Mouse (Mus musculus) kidney, postnatal 0 days (tissue): ENCODE measurements around the gene Pnmal1. TPM values are rescaled to one million over a fixed set of nuclear protein-coding genes. Genes with fewer than 3 reads are reported as not detected.
A peak's percentile ranks its signal among the peaks of the same experiment; 100 is the strongest.

Experiments used
- ATAC-seq: fragments of 200-750 bp; cut with Nextera tagmentation; replicated peaks from 2 replicates; pipeline ENCODE4 v1.8.0; 2017; ENCODE audit warnings: low read depth, moderate number of reproducible peaks, moderate TSS enrichment, moderate library complexity; ENCODE audit not compliant: low FRiP score
- DNase-seq: peaks from one replicate; pipeline ENCODE4 v3.0.0-alpha.2; 2016; ENCODE audit warnings: low spot score
- H3K27ac ChIP-seq: fragments of 300-500 bp; sonication (generic); 2 replicates; pipeline ENCODE4 v1.5.1; 2014; ENCODE audit warnings: mild to moderate bottlenecking
- H3K27me3 ChIP-seq: fragments of 300-500 bp; sonication (generic); 2 replicates; pipeline ENCODE4 v1.6.1; 2014; ENCODE audit warnings: low read length, mixed read lengths; ENCODE audit not compliant: insufficient read depth
- H3K36me3 ChIP-seq: fragments of 300-500 bp; sonication (generic); 2 replicates; pipeline ENCODE4 v1.6.1; 2014; ENCODE audit warnings: low read length, mixed read lengths; ENCODE audit not compliant: insufficient read depth
- H3K4me1 ChIP-seq: fragments of 300-500 bp; sonication (generic); replicated peaks from 2 replicates; pipeline ENCODE4 v1.6.1; 2014; ENCODE audit warnings: antibody characterized with exemption, low read length, mixed read lengths; ENCODE audit not compliant: insufficient read depth
- H3K4me2 ChIP-seq: fragments of 300-500 bp; sonication (generic); 2 replicates; pipeline ENCODE4 v1.6.1; 2014; ENCODE audit warnings: mild to moderate bottlenecking, low read length, moderate library complexity, mixed read lengths
- H3K4me3 ChIP-seq: fragments of 300-500 bp; sonication (generic); replicated peaks from 2 replicates; pipeline ENCODE4 v1.5.1; 2014; ENCODE audit warnings: low read depth, low read length
- H3K9ac ChIP-seq: fragments of 300-500 bp; sonication (generic); 2 replicates; pipeline ENCODE4 v1.6.1; 2014; ENCODE audit warnings: low read depth, low read length
- H3K9me3 ChIP-seq: fragments of 300-500 bp; sonication (generic); replicated peaks from 2 replicates; pipeline ENCODE4 v1.6.1; 2016; ENCODE audit warnings: low read length, inconsistent platforms, mixed read lengths
- CTCF ChIP-seq: IDR thresholded peaks from 2 replicates; pipeline ENCODE4 v1.5.1; 2016; ENCODE audit warnings: antibody characterized with exemption, low read depth, mild to moderate bottlenecking, moderate library complexity
- WGBS: fragments of 180-500 bp; shearing (Covaris S2); extraction: QIAGEN DNeasy Blood & Tissue Kit; methylation state at CpG from one replicate; pipeline ENCODE4 v1.1.7; 2014; 5-methylcytosine and 5-hydroxymethylcytosine counted together
- polyA plus RNA-seq: library from polyadenylated mRNA; unstranded; fragments of >200 nt; fragmentation: Nextera tagmentation; extraction: Ambion mirVana; gene quantifications from 2 replicates; pipeline ENCODE4 v1.2.1, GENCODE M21; 2015

Gene Pnmal1
- polyA plus RNA-seq, 1 experiment from 2014 or later: 0.28 TPM

DNA sequence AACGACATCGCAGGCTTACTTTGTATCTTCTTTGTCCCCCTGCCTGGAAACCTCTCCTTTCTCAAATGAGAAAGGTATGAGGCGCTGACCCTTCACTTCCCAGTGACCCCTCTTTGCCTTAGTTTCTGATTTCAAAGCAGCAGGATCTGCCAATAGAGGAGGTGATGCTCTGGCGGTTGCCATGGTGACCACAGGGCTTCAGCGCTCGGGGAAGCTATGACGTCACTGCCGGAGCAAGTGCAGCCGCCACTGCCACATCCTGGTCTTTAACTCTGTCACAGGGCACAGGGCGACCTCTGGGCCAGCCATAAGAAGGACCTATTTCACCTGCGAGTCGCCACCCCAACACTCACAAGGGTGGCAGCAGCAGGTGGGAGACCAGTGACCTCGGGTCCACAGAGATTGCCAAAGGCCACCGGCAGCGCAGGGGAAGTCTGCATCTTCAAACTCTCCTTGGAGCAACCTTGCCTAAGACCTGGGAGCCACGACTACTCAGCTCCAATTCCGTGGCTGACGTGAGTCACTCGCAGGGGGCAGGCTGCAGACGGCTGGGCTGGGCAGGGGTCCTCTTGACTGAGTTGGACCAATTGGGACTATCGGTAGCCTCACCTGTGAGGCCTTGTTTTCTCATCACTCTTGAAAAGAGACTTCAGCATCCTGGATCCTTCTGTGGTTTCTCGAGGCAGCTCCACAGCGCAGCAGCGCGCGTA, 23.5 kb downstream of the Pnmal1 start, which contains the start of gene Gm42372:
Gene Gm42372, plus strand, starts transcription at position 228 of the 710 bp plus-strand sequence.
- Histone ChIP-seq H3K36me3 (no peaks in the 10 kb centered on the region), H3K9ac (no peak within 1 kb of the TSS), H3K4me3 (no peak within 1 kb of the TSS), H3K27ac (no peak within 1 kb of the TSS), H3K4me2 (peak within 1 kb of the TSS; percentile 10; the same call in 1 of the 2 replicates), H3K4me1 (peaks cover 6% of the 10 kb centered on the region; the same call in 1 of the 2 replicates), H3K27me3 (no peaks in the 10 kb centered on the region), H3K9me3 (no peaks in the 10 kb centered on the region)
- 26% methylated on average over 26 of the region's 26 CpGs for WGBS
- no peak for ATAC-seq
- DNase-seq: peak; percentile 48
- TF ChIP-seq CTCF: no peak

DNA sequence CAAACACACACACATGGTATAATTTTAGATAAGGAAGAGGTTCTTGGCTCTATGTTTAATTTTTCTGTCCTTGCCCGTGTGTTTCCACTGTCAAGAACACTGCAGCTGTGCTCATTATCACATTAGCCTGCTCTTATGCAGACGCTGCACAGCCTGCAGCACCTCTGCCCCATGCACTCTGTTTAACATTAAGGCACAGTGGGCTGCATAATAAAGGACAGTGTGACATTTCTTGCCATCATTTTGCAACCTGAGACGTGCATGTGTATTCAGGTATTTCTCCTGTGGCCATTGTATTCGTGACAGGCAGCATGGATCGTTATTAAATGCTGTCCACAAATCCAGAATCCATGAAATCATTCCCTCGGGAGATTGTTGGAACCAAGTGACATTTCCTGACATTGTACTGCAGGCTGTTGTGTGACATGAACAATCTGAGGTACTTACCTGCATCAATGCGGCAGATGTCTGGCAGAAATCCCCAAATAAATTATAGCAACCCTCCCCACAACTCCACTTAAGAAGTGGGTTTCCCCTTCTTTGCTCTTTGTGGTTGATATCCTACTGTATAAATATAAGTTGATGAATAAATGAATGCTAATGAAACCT, 28.2 kb downstream of the Pnmal1 start:
- Histone ChIP-seq H3K36me3 (no peaks in the 10 kb centered on the region), H3K27ac (no peak overlapping the region; the same call in 1 of the 2 replicates), H3K27me3 (no peaks in the 10 kb centered on the region), H3K4me3 (no peak overlapping the region), H3K9ac (no peak overlapping the region), H3K4me2 (no peak overlapping the region), H3K9me3 (no peaks in the 10 kb centered on the region), H3K4me1 (peaks cover 18% of the 10 kb centered on the region)
- no peak for TF ChIP-seq CTCF
- no peak for ATAC-seq
- DNase-seq: no peak
- WGBS: 29% methylated on average over 7 of the region's 7 CpGs

GRCm38 (mm10) chr7:16988405-16988804, 28.9 kb downstream of the Pnmal1 start:
- Histone ChIP-seq H3K4me3 (no peak overlapping the region), H3K9ac (no peak overlapping the region), H3K9me3 (no peaks in the 10 kb centered on the region), H3K4me1 (peaks cover 20% of the 10 kb centered on the region), H3K27me3 (no peaks in the 10 kb centered on the region), H3K4me2 (no peak overlapping the region), H3K36me3 (no peaks in the 10 kb centered on the region), H3K27ac (no peak overlapping the region)
- DNase-seq: peak; percentile 61
- ATAC-seq: no peak
- TF ChIP-seq CTCF: no peak
- 26% methylated on average over 3 of the region's 3 CpGs for WGBS

DNA sequence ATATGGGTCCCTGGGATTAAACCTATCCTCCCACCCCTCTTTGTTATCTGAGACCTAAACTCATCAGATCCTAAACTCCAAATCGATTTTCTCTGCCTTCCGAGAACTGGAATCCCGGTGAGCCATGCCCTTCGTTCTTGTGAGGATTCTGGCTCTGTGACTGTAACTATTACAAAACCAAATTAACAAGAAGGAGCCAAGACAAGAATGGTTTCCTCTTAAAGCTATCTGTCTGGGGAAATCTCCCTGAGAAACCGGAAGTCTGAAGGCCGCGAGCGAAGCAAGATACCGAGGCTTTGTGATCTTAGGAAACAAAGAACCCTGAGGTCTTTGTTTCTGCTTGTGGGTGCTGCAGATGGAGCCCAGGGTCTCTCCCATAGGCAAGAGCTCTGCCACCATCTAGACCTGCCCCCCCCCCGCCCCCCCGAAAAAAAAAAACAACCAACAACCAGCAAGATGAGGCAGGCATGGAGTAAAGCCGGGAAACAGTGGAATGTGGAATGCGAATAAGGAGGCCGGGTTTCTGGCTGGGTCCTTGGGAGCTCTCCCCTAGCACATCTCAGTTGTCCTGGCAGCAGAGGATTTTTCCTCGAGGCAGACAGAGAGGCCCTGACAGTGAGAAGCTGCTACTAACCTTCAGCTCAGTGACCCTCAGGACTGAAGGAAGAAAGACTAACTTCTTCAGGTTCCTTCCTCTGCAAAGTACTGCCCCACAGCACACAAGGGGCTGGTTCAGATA, 30.7 kb downstream of the Pnmal1 start:
- WGBS: 24% methylated on average over 15 of the region's 15 CpGs
- no peak for TF ChIP-seq CTCF
- Histone ChIP-seq H3K36me3 (no peaks in the 10 kb centered on the region), H3K27ac (peak overlapping the region; percentile 66), H3K4me1 (peaks cover 29% of the 10 kb centered on the region), H3K4me3 (no peak overlapping the region), H3K27me3 (no peaks in the 10 kb centered on the region), H3K9me3 (no peaks in the 10 kb centered on the region), H3K4me2 (no peak overlapping the region), H3K9ac (no peak overlapping the region)
- ATAC-seq (no peak), DNase-seq (peak; percentile 66)

DNA sequence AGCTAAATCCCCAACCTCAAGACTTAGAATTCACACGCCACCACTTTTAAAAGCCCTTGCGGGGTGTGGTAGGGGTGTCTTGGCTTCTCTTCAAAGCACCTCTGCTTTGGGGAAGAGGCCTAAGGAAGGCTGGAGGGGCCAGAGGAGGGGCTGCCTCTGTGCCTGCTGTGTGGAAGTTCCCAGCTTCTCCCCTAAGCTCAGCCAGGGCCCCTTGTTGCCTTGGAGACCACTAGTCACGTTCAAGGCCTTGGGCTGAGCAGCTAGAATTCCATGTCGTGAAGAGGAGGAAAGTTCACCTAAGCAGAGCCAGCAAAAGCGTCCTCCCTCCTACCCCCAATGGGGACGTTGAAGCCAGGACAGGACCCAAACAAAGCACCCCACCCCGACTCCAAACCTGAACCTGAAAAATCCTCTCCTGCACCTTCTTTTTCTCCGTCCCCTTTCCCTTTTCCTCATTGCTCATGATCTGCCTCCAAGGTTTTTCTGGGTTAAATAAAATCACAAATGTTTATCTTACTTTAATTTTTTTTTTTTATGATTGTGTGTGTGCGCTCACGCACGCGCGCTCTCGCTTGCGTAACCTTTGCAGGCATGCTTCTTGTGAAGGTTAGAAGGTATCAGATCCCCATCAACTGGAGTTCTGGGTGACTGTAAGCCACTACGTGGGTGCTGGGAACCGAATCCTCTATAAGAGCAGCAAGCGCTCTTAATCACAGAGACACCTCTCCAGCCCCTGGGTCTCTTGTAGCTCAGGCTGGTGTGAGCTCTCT, 32.4 kb downstream of the Pnmal1 start:
- Histone ChIP-seq H3K9me3 (no peaks in the 10 kb centered on the region), H3K36me3 (no peaks in the 10 kb centered on the region), H3K9ac (0 out of 2 replicates have a peak overlapping the region, but pooled peaks have one; percentile 35), H3K27me3 (no peaks in the 10 kb centered on the region), H3K27ac (peak overlapping the region; percentile 90), H3K4me2 (peak overlapping the region; percentile 34), H3K4me3 (no peak overlapping the region), H3K4me1 (peaks cover 40% of the 10 kb centered on the region)
- WGBS: 24% methylated on average over 18 of the region's 18 CpGs
- peak; percentile 78 for ATAC-seq
- DNase-seq: peak; percentile 94
- TF ChIP-seq CTCF: 0 out of 2 replicates have a peak, but pooled peaks have one; percentile 1
